Mouse (Mus musculus) layer of hippocampus, adult 9-11 months (tissue): Measurements from ENCODE around the gene Ick.
"Not testable (repeated sequence)": the region's sequence is repeated elsewhere in the genome, so short reads cannot be mapped to it uniquely, and the experiment has no call there.

ENCODE experiments used
- DNase-seq: peaks from one replicate; pipeline ENCODE4 v3.0.0; 2022

The Ick gene

GRCm38 (mm10) chr9:78108796-78109239 lies at the start of gene Ick, which contains the start of gene Fbxo9:
Ick (plus strand) TSS chr9:78109192.
Fbxo9 (minus strand) TSS chr9:78109065.
- peak; percentile 96 for DNase-seq

- no peak for DNase-seq
Observed at GRCm38 (mm10) chr9:78059525-78060120, 49.4 kb upstream of the Ick start.

- no peak for DNase-seq
Observed at GRCm38 (mm10) chr9:78062392-78062791, 46.6 kb upstream of the Ick start.

GRCm38 (mm10) chr9:78064121-78064520 lies 44.9 kb upstream of the Ick start:
- no peak for DNase-seq

- DNase-seq, result no peak
Observed at GRCm38 (mm10) chr9:78070496-78070895, 38.5 kb upstream of the Ick start.

GRCm38 (mm10) chr9:78071626-78072025 lies 37.4 kb upstream of the Ick start:
- DNase-seq, result no peak

- not testable (repeated sequence) for DNase-seq
Observed at GRCm38 (mm10) chr9:78073291-78073690, 35.7 kb upstream of the Ick start.

- DNase-seq, result no peak
Observed at GRCm38 (mm10) chr9:78073713-78074340, 35.2 kb upstream of the Ick start.

GRCm38 (mm10) chr9:78075256-78075655 lies 33.7 kb upstream of the Ick start:
- no peak for DNase-seq

GRCm38 (mm10) chr9:78078240-78078639 lies 30.8 kb upstream of the Ick start:
- no peak for DNase-seq

GRCm38 (mm10) chr9:78081835-78082234 lies 27.2 kb upstream of the Ick start:
- DNase-seq, result no peak

- no peak for DNase-seq
Observed at GRCm38 (mm10) chr9:78084341-78084740, 24.7 kb upstream of the Ick start.

GRCm38 (mm10) chr9:78085722-78086287 lies 23.2 kb upstream of the Ick start:
- DNase-seq, result no peak

GRCm38 (mm10) chr9:78087751-78088150 lies 21.2 kb upstream of the Ick start:
- no peak for DNase-seq

- no peak for DNase-seq
Observed at GRCm38 (mm10) chr9:78088521-78088920, 20.5 kb upstream of the Ick start.

GRCm38 (mm10) chr9:78088971-78089370 lies 20.0 kb upstream of the Ick start:
- no peak for DNase-seq

- DNase-seq, result no peak
Observed at GRCm38 (mm10) chr9:78089906-78090305, 19.1 kb upstream of the Ick start.

- DNase-seq, result no peak
Observed at GRCm38 (mm10) chr9:78090596-78090995, 18.4 kb upstream of the Ick start.

GRCm38 (mm10) chr9:78095686-78096085 lies 13.3 kb upstream of the Ick start:
- no peak for DNase-seq

- DNase-seq, result no peak
Observed at GRCm38 (mm10) chr9:78096376-78096775, 12.6 kb upstream of the Ick start.

GRCm38 (mm10) chr9:78100956-78101355 lies 8.0 kb upstream of the Ick start:
- no peak for DNase-seq

GRCm38 (mm10) chr9:78101431-78101830 lies 7.6 kb upstream of the Ick start:
- DNase-seq, result no peak

GRCm38 (mm10) chr9:78103965-78104560 lies 4.9 kb upstream of the Ick start:
- no peak for DNase-seq

- DNase-seq, result no peak
Observed at GRCm38 (mm10) chr9:78104973-78105372, 4.0 kb upstream of the Ick start.
